Mouse (Mus musculus): ENCODE data around the gene Tmem63a. TPM values are rescaled to one million over a fixed set of nuclear protein-coding genes. Genes with fewer than 3 reads are reported as not detected.

Tmem63a gene
- polyA plus RNA-seq, 1 experiment from 2014 or later, result 5.8 TPM

GRCm38 (mm10) chr1:180957989-180958388 lies 15.8 kb downstream of the Tmem63a start:
- H3K9ac ChIP-seq (ENCODE audit: low read depth, low read length), result no peak overlapping the region
- ATAC-seq (replicated peaks; ENCODE audit: insufficient number of reproducible peaks, low FRiP score, low TSS enrichment), result no peak
- no peaks in the 10 kb centered on the region for H3K27me3 ChIP-seq (ENCODE audit: control insufficient read depth, insufficient read depth, low read length)
- H3K4me1 ChIP-seq (ENCODE audit: control insufficient read depth, insufficient read depth, low read length), result no peaks in the 10 kb centered on the region
- H3K27ac ChIP-seq (ENCODE audit: low read depth, low read length), result no peak overlapping the region
- 0 out of 2 replicates have a peak, but pooled peaks cover 5% of the 10 kb centered on the region for H3K36me3 ChIP-seq (ENCODE audit: control insufficient read depth, insufficient read depth, low read length)
- WGBS (ENCODE audit: insufficient replicate concordance), result 71% methylated on average over 3 of the region's 3 CpGs
- H3K4me2 ChIP-seq, result no peak overlapping the region
- no peaks in the 10 kb centered on the region for H3K9me3 ChIP-seq (replicated peaks; ENCODE audit: control insufficient read depth, low read length)
- H3K4me3 ChIP-seq (ENCODE audit: low read depth, low read length), result no peak overlapping the region

GRCm38 (mm10) chr1:180958797-180959196 lies 16.7 kb downstream of the Tmem63a start:
- 58% methylated on average over 3 of the region's 3 CpGs for WGBS (ENCODE audit: insufficient replicate concordance)
- no peak for ATAC-seq (replicated peaks; ENCODE audit: insufficient number of reproducible peaks, low FRiP score, low TSS enrichment)
- H3K9ac ChIP-seq (ENCODE audit: low read depth, low read length), result no peak overlapping the region
- no peak overlapping the region for H3K4me3 ChIP-seq (ENCODE audit: low read depth, low read length)
- H3K4me2 ChIP-seq, result no peak overlapping the region
- 0 out of 2 replicates have a peak, but pooled peaks cover 5% of the 10 kb centered on the region for H3K36me3 ChIP-seq (ENCODE audit: control insufficient read depth, insufficient read depth, low read length)
- no peaks in the 10 kb centered on the region for H3K4me1 ChIP-seq (ENCODE audit: control insufficient read depth, insufficient read depth, low read length)
- no peak overlapping the region for H3K27ac ChIP-seq (ENCODE audit: low read depth, low read length)
- H3K27me3 ChIP-seq (ENCODE audit: control insufficient read depth, insufficient read depth, low read length), result no peaks in the 10 kb centered on the region
- H3K9me3 ChIP-seq (replicated peaks; ENCODE audit: control insufficient read depth, low read length), result no peaks in the 10 kb centered on the region

GRCm38 (mm10) chr1:180965786-180966185 lies 23.6 kb downstream of the Tmem63a start:
- no peak for ATAC-seq (replicated peaks; ENCODE audit: insufficient number of reproducible peaks, low FRiP score, low TSS enrichment)
- H3K27me3 ChIP-seq (ENCODE audit: control insufficient read depth, insufficient read depth, low read length), result no peaks in the 10 kb centered on the region
- H3K36me3 ChIP-seq (ENCODE audit: control insufficient read depth, insufficient read depth, low read length), result peaks cover 10% of the 10 kb centered on the region; the same call in 1 of the 2 replicates
- H3K4me1 ChIP-seq (ENCODE audit: control insufficient read depth, insufficient read depth, low read length), result no peaks in the 10 kb centered on the region
- WGBS (ENCODE audit: insufficient replicate concordance), result 70% methylated on average over 3 of the region's 3 CpGs
- no peak overlapping the region for H3K9ac ChIP-seq (ENCODE audit: low read depth, low read length)
- no peak overlapping the region for H3K4me2 ChIP-seq
- H3K4me3 ChIP-seq (ENCODE audit: low read depth, low read length), result no peak overlapping the region
- no peaks in the 10 kb centered on the region for H3K9me3 ChIP-seq (replicated peaks; ENCODE audit: control insufficient read depth, low read length)
- H3K27ac ChIP-seq (ENCODE audit: low read depth, low read length), result no peak overlapping the region

- Histone ChIP-seq H3K27me3 (ENCODE audit: control insufficient read depth, insufficient read depth, low read length) (no peaks in the 10 kb centered on the region), H3K4me1 (ENCODE audit: control insufficient read depth, insufficient read depth, low read length) (no peaks in the 10 kb centered on the region), H3K4me2 (no peak overlapping the region), H3K9me3 (replicated peaks; ENCODE audit: control insufficient read depth, low read length) (no peaks in the 10 kb centered on the region), H3K36me3 (ENCODE audit: control insufficient read depth, insufficient read depth, low read length) (peaks cover 10% of the 10 kb centered on the region; the same call in 1 of the 2 replicates), H3K9ac (ENCODE audit: low read depth, low read length) (no peak overlapping the region), H3K4me3 (ENCODE audit: low read depth, low read length) (no peak overlapping the region), H3K27ac (ENCODE audit: low read depth, low read length) (no peak overlapping the region)
- no peak for ATAC-seq (replicated peaks; ENCODE audit: insufficient number of reproducible peaks, low FRiP score, low TSS enrichment)
- 41% methylated on average over 3 of the region's 3 CpGs for WGBS (ENCODE audit: insufficient replicate concordance)
Observed at GRCm38 (mm10) chr1:180966542-180966941, 24.4 kb downstream of the Tmem63a start.

- H3K27me3 ChIP-seq (ENCODE audit: control insufficient read depth, insufficient read depth, low read length), result no peaks in the 10 kb centered on the region
- H3K36me3 ChIP-seq (ENCODE audit: control insufficient read depth, insufficient read depth, low read length), result peaks cover 12% of the 10 kb centered on the region; the same call in 1 of the 2 replicates
- H3K9ac ChIP-seq (ENCODE audit: low read depth, low read length), result no peak overlapping the region
- 73% methylated on average over 7 of the region's 7 CpGs for WGBS (ENCODE audit: insufficient replicate concordance)
- no peak overlapping the region for H3K27ac ChIP-seq (ENCODE audit: low read depth, low read length)
- H3K4me1 ChIP-seq (ENCODE audit: control insufficient read depth, insufficient read depth, low read length), result no peaks in the 10 kb centered on the region
- H3K4me3 ChIP-seq (ENCODE audit: low read depth, low read length), result no peak overlapping the region
- no peak overlapping the region for H3K4me2 ChIP-seq
- no peak for ATAC-seq (replicated peaks; ENCODE audit: insufficient number of reproducible peaks, low FRiP score, low TSS enrichment)
- H3K9me3 ChIP-seq (replicated peaks; ENCODE audit: control insufficient read depth, low read length), result no peaks in the 10 kb centered on the region
Observed at GRCm38 (mm10) chr1:180967261-180967660, 25.1 kb downstream of the Tmem63a start.

- no peak for ATAC-seq (replicated peaks; ENCODE audit: insufficient number of reproducible peaks, low FRiP score, low TSS enrichment)
- no peaks in the 10 kb centered on the region for H3K4me1 ChIP-seq (ENCODE audit: control insufficient read depth, insufficient read depth, low read length)
- no peak overlapping the region for H3K27ac ChIP-seq (ENCODE audit: low read depth, low read length)
- H3K27me3 ChIP-seq (ENCODE audit: control insufficient read depth, insufficient read depth, low read length), result no peaks in the 10 kb centered on the region
- H3K4me2 ChIP-seq, result no peak overlapping the region
- peaks cover 9% of the 10 kb centered on the region; the same call in 1 of the 2 replicates for H3K36me3 ChIP-seq (ENCODE audit: control insufficient read depth, insufficient read depth, low read length)
- no peak overlapping the region for H3K4me3 ChIP-seq (ENCODE audit: low read depth, low read length)
- 82% methylated on average over 10 of the region's 11 CpGs for WGBS (ENCODE audit: insufficient replicate concordance)
- no peak overlapping the region for H3K9ac ChIP-seq (ENCODE audit: low read depth, low read length)
- H3K9me3 ChIP-seq (replicated peaks; ENCODE audit: control insufficient read depth, low read length), result no peaks in the 10 kb centered on the region
Observed at GRCm38 (mm10) chr1:180972941-180973340, 30.8 kb downstream of the Tmem63a start.

- 59% methylated on average over 14 of the region's 14 CpGs for WGBS (ENCODE audit: insufficient replicate concordance)
- H3K4me1 ChIP-seq (ENCODE audit: control insufficient read depth, insufficient read depth, low read length), result no peaks in the 10 kb centered on the region
- H3K4me3 ChIP-seq (ENCODE audit: low read depth, low read length), result no peak overlapping the region
- no peak overlapping the region for H3K9ac ChIP-seq (ENCODE audit: low read depth, low read length)
- H3K9me3 ChIP-seq (replicated peaks; ENCODE audit: control insufficient read depth, low read length), result no peaks in the 10 kb centered on the region
- H3K27me3 ChIP-seq (ENCODE audit: control insufficient read depth, insufficient read depth, low read length), result no peaks in the 10 kb centered on the region
- ATAC-seq (replicated peaks; ENCODE audit: insufficient number of reproducible peaks, low FRiP score, low TSS enrichment), result no peak
- H3K27ac ChIP-seq (ENCODE audit: low read depth, low read length), result no peak overlapping the region
- peaks cover 5% of the 10 kb centered on the region; the same call in 1 of the 2 replicates for H3K36me3 ChIP-seq (ENCODE audit: control insufficient read depth, insufficient read depth, low read length)
- no peak overlapping the region for H3K4me2 ChIP-seq
Observed at GRCm38 (mm10) chr1:180974126-180974746, 32.1 kb downstream of the Tmem63a start.

- Histone ChIP-seq H3K4me3 (ENCODE audit: low read depth, low read length) (no peak overlapping the region), H3K27me3 (ENCODE audit: control insufficient read depth, insufficient read depth, low read length) (no peaks in the 10 kb centered on the region), H3K36me3 (ENCODE audit: control insufficient read depth, insufficient read depth, low read length) (peaks cover 5% of the 10 kb centered on the region; the same call in 1 of the 2 replicates), H3K4me2 (no peak overlapping the region), H3K4me1 (ENCODE audit: control insufficient read depth, insufficient read depth, low read length) (no peaks in the 10 kb centered on the region), H3K9ac (ENCODE audit: low read depth, low read length) (no peak overlapping the region), H3K9me3 (replicated peaks; ENCODE audit: control insufficient read depth, low read length) (no peaks in the 10 kb centered on the region), H3K27ac (ENCODE audit: low read depth, low read length) (no peak overlapping the region)
- WGBS (ENCODE audit: insufficient replicate concordance), result 57% methylated on average over 4 of the region's 4 CpGs
- no peak for ATAC-seq (replicated peaks; ENCODE audit: insufficient number of reproducible peaks, low FRiP score, low TSS enrichment)
Observed at GRCm38 (mm10) chr1:180976110-180976679, 34.1 kb downstream of the Tmem63a start.

All from heart, embryonic 11.5 days (tissue).